7 mouse cellular contexts compared by ENCODE assay signal in genomic region chr10:116301258-116301657, GRCm38 (mm10). TPM values are rescaled to one million over a fixed set of nuclear protein-coding genes. Genes with fewer than 3 reads are reported as not detected.
DNase-seq lines count a peak whose midpoint lies in the region; TF ChIP-seq lines count a peak whose summit lies in the region.

No protein-coding gene starts in this region.

- TF ChIP-seq POLR2A in cortical plate, adult 2 months (IDR thresholded peaks at IDR 0.05; ENCODE audit: extremely low read depth, insufficient read depth, low read length), result no peak
- TF ChIP-seq POLR2A in heart, adult 2 months (IDR thresholded peaks at IDR 0.05; ENCODE audit: insufficient read depth, low read depth, low read length), result 0 out of 2 replicates have a peak, but pooled peaks have one; percentile 48

- H3K4me1 ChIP-seq in cortical plate, adult 2 months (ENCODE audit: control insufficient read depth, insufficient read depth, low read length), result no peaks in the 10 kb centered on the region
- H3K4me1 ChIP-seq in heart, adult 2 months (ENCODE audit: control insufficient read depth, insufficient read depth, low read length), result peaks cover 8% of the 10 kb centered on the region

- H3K27ac ChIP-seq in cortical plate, adult 2 months (ENCODE audit: insufficient read depth, low read length), result peak overlapping the region; percentile 91
- peak overlapping the region; percentile 97 for H3K27ac ChIP-seq in heart, adult 2 months

- intact Hi-C loops in heart, adult 2 months (cut with DNase I), result loop anchor here (1.0 to 5.0 kb wide), 4 partner anchors 13 to 94 kb away; no protein-coding TSS in a partner anchor

- peak overlapping the region; percentile 71 for H3K9ac ChIP-seq in heart, adult 2 months (ENCODE audit: low read depth, low read length)

- no peak for TF ChIP-seq CTCF in cortical plate, adult 2 months (IDR thresholded peaks at IDR 0.05; ENCODE audit: extremely low read depth, insufficient read depth, low read length)
- TF ChIP-seq CTCF in heart, adult 2 months (IDR thresholded peaks at IDR 0.05), result peak; percentile 14; the same call in 1 of the 2 replicates

- no peaks in the 10 kb centered on the region; the same call in none of the 2 replicates for H3K36me3 ChIP-seq in heart, adult 2 months (ENCODE audit: control insufficient read depth, insufficient read depth, low read length)

- WGBS in heart, adult 2 months, result under 1% methylated on average over 36 of the region's 36 CpGs

- peak overlapping the region; percentile 49 for H3K4me3 ChIP-seq in cortical plate, adult 2 months (ENCODE audit: insufficient read depth, low read length)
- peak overlapping the region; percentile 72 for H3K4me3 ChIP-seq in heart, adult 2 months

- peak; percentile 67 for DNase-seq in adrenal gland, adult 2 months
- DNase-seq in heart, adult 2 months, result peak; percentile 77 to 83
- DNase-seq in kidney, adult 11 months, result peak; percentile 64
- DNase-seq in lung, adult 18-20 months, result peak; percentile 74 to 79
- peak; percentile 67 for DNase-seq in retina, postnatal 1 day
- DNase-seq in layer of hippocampus, adult 8-10 months (ENCODE audit: low spot score in 2 of 2), result no peak

- no peaks in the 10 kb centered on the region for H3K79me2 ChIP-seq in heart, adult 2 months (replicated peaks; ENCODE audit: control insufficient read depth, insufficient read depth, low read length)

- no peaks in the 10 kb centered on the region for H3K27me3 ChIP-seq in heart, adult 2 months (ENCODE audit: control insufficient read depth, insufficient read depth, low read length)

- TF ChIP-seq EP300 in heart, adult 2 months (IDR thresholded peaks at IDR 0.05; ENCODE audit: insufficient read depth, low read depth, low read length), result peak; percentile 67; the same call in 1 of the 2 replicates

RNA-seq across cellular contexts. Expression of gene Ptprb, which starts 25.9 kb away (rescaled TPM):
- 10 to 100 TPM; 36.3 to 47.5 TPM for total RNA-seq in adrenal gland, adult 2 months (2021)
- 4.9 and 5.0 TPM in 2 replicates for polyA plus RNA-seq in adrenal gland, adult 2 months (2012; rRNA removed)
- 10.1 and 10.5 TPM in 2 replicates for polyA plus RNA-seq in cortical plate, adult 2 months (2012; rRNA removed)
- total RNA-seq in heart, adult 2 months (2021), result 10 to 100 TPM; 63.1 to 66.3 TPM
- polyA plus RNA-seq in heart, adult 2 months (2012; rRNA removed), result 14.8 and 25.1 TPM in 2 replicates
- 10 to 100 TPM; 17.3 to 18.3 (median 17.9) TPM for total RNA-seq in layer of hippocampus, adult 8-10 months (2022)

Comparison
In these comparisons a context has a peak if more than half of its experiments do, and no peak if none do; other contexts are left out.
1. DNase-seq: peak in adrenal gland, adult 2 months (single experiment), heart, adult 2 months (2 of 2), kidney, adult 11 months (single experiment), lung, adult 18-20 months (2 of 2) and retina, postnatal 1 day (single experiment); none in layer of hippocampus, adult 8-10 months (0 of 2).